Mouse (Mus musculus): ENCODE data around the gene Prodh2. TPM values are rescaled to one million over a fixed set of nuclear protein-coding genes. Genes with fewer than 3 reads are reported as not detected.

Prodh2 gene
- polyA plus RNA-seq, 1 experiment from 2014 or later = not detected

DNA sequence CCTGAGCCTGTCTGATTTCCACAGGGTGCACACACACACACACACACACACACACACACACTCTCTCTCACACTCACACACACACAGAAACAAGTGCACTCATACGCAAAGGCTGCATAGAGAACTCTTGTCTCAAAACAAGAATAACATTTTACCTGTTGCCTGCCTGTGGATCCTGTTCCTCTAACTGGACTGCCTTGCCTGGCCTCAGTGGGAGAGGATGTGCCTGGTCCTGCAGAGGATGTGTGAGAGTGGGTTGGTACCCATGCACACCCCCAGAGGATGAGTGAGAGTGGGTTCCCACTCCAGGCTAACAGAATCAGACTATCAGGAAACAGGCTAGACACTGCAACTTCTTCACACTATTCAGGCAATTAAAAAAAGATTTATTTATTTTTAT, 57.2 kb downstream of the Prodh2 start:
- WGBS = 93% methylated on average over 1 of the region's 1 CpGs
- ATAC-seq (ENCODE audit: insufficient number of reproducible peaks, low FRiP score, low TSS enrichment, low read depth) = no peak
- H3K27ac ChIP-seq (replicated peaks) = no peak overlapping the region

DNA sequence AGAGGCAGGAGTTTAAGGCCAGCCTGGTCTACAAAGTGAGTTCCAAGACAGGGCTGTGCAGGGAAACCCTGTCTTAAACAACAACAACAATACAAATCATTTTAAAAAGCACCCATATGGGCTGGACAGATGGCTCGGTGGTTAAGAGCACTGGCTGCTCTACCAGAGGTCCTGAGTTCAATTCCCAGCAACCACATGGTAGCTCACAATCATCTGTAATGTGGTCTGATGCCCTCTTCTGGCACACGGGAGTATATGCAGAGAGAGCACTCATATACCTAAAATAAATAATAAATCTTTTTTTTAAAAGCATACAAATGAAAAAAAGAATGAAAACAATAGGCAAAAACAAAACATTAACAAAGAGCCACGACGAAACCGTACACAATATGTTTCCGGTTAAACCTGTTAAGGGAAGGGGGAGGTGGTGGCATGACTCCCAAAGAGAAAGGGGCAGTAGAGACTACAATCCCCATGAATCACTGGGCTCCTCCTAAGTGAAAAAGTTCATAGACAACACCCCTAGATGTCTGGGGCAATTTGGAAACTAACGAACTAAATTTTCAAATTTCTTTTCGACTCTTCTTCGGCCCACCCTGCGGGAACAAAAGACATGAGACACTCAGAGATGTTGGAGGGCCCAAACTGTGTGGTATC, 58.2 kb downstream of the Prodh2 start:
- peak; percentile 73 for ATAC-seq (ENCODE audit: insufficient number of reproducible peaks, low FRiP score, low TSS enrichment, low read depth)
- 3% methylated on average over 10 of the region's 10 CpGs for WGBS
- Histone ChIP-seq H3K9me3 (replicated peaks) (no peaks in the 10 kb centered on the region), H3K4me2 (replicated peaks) (peak overlapping the region; percentile 96), H3K4me3 (replicated peaks) (peak overlapping the region; percentile 81), H3K36me3 (peaks cover 31% of the 10 kb centered on the region), H3K9ac (peak overlapping the region; percentile 63), H3K27ac (replicated peaks) (peak overlapping the region; percentile 100), H3K4me1 (peaks cover 17% of the 10 kb centered on the region), H3K27me3 (no peaks in the 10 kb centered on the region)

More for the DNA sequence above, 57.2 kb downstream of the Prodh2 start:
- Histone ChIP-seq H3K4me3 (replicated peaks) (no peak overlapping the region), H3K36me3 (peaks cover 27% of the 10 kb centered on the region), H3K9me3 (replicated peaks) (no peaks in the 10 kb centered on the region), H3K27me3 (no peaks in the 10 kb centered on the region), H3K4me2 (replicated peaks) (no peak overlapping the region), H3K9ac (no peak overlapping the region), H3K4me1 (peaks cover 17% of the 10 kb centered on the region)

DNA sequence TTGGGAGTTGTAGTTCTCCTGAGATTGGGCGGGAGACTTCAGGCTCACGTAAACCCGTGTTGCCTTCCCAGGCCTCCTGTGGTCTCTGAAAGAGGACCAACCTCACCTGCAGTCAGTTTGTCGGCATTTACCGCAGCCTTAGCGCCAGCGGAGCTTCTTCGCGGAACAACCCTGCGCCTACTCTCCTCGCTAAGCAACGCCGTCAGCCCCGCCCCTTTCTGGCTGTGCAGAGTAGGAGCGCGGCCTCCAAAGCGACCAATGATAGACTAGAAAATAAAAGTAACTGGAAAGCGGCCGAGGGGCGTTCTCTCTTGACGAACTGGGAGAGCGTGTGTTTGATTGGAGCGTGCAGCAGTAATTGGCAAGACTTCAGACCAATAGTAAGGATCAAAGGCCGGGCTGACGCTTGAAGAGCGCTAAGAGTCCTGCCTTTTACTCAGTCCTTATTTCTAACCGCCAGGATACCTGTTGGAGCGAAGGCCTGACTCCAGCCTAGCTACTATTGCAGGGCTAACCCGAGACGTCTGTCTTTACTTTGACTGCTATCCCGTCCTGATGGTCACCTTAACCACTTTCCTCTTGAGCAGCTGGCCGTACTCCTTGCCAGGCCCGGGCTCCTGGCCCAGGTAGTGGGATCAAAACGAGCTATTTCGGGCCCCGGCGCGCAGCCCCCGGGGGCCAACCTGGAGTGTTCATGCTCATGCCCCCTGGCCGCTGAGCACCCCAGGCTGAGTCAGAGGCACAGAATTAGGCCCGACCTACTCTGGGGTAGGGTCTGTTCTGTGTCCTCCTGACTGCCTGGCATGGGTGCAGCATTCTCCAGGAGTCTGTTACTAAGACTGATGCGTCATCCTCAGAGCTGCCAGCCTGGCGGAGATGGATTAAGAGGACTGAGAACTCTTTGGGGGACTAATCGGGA, 58.9 kb downstream of the Prodh2 start, which contains the start of the genes Hspb6 and Proser3:
TSS of gene Hspb6 (plus strand) at position 77 of the 919 bp plus-strand sequence.
TSS of gene Proser3 (minus strand) at position 198 of the 919 bp plus-strand sequence.
- Histone ChIP-seq H3K4me3 (replicated peaks) (peak within 1 kb of the TSS; percentile 81), H3K4me2 (replicated peaks) (peak within 1 kb of the TSS; percentile 96), H3K9ac (peak within 1 kb of the TSS; percentile 63), H3K36me3 (peaks cover 38% of the 10 kb centered on the region), H3K27me3 (no peaks in the 10 kb centered on the region), H3K4me1 (peaks cover 17% of the 10 kb centered on the region), H3K27ac (replicated peaks) (peak within 1 kb of the TSS; percentile 100), H3K9me3 (replicated peaks) (no peaks in the 10 kb centered on the region)
- ATAC-seq (ENCODE audit: insufficient number of reproducible peaks, low FRiP score, low TSS enrichment, low read depth) = peak; percentile 95
- WGBS = under 1% methylated on average over 44 of the region's 44 CpGs

DNA sequence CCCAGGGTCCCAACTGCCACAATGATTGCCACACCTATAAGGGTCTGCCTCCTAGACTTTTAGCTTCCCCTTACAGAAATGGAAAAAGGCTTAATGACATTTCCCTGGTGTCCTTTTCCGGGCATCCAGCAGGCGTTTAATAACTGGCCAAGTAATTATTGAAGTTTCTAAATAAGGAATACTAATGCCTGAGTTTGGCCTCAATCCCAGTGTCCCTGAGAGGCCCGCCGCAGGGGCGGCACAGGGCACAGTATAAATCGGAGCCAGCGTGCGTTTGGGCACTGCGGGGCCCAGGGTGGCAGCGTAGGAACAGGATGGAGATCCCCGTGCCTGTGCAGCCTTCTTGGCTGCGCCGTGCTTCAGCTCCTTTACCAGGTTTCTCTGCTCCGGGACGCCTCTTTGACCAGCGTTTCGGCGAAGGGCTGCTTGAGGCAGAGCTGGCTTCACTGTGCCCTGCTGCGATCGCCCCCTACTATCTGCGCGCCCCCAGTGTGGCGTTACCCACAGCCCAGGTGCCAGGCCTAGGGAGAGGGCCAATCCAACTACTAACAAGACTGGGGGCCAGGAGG, 59.7 kb downstream of the Prodh2 start:
- WGBS = 3% methylated on average over 23 of the region's 23 CpGs
- no peaks in the 10 kb centered on the region for H3K9me3 ChIP-seq (replicated peaks)

GRCm38 (mm10) chr7:30553810-30554584, 60.6 kb downstream of the Prodh2 start:
- H3K4me2 ChIP-seq (replicated peaks) = peak overlapping the region; percentile 96
- ATAC-seq (ENCODE audit: insufficient number of reproducible peaks, low FRiP score, low TSS enrichment, low read depth) = no peak
- H3K36me3 ChIP-seq = peaks cover 30% of the 10 kb centered on the region
- peak overlapping the region; percentile 81 for H3K4me3 ChIP-seq (replicated peaks)
- H3K27me3 ChIP-seq = no peaks in the 10 kb centered on the region
- H3K4me1 ChIP-seq = peaks cover 30% of the 10 kb centered on the region
- H3K27ac ChIP-seq (replicated peaks) = peak overlapping the region; percentile 100; the same call in 1 of the 2 replicates
- H3K9ac ChIP-seq = peak overlapping the region; percentile 59; the same call in 1 of the 2 replicates
- H3K9me3 ChIP-seq (replicated peaks) = no peaks in the 10 kb centered on the region
- 86% methylated on average over 22 of the region's 22 CpGs for WGBS

More for the DNA sequence above, 59.7 kb downstream of the Prodh2 start:
- Histone ChIP-seq H3K9ac (peak overlapping the region; percentile 59), H3K36me3 (peaks cover 32% of the 10 kb centered on the region), H3K4me1 (peaks cover 21% of the 10 kb centered on the region), H3K4me2 (replicated peaks) (peak overlapping the region; percentile 96), H3K27me3 (no peaks in the 10 kb centered on the region), H3K4me3 (replicated peaks) (peak overlapping the region; percentile 81), H3K27ac (replicated peaks) (peak overlapping the region; percentile 100)
- ATAC-seq (ENCODE audit: insufficient number of reproducible peaks, low FRiP score, low TSS enrichment, low read depth) = no peak

DNA sequence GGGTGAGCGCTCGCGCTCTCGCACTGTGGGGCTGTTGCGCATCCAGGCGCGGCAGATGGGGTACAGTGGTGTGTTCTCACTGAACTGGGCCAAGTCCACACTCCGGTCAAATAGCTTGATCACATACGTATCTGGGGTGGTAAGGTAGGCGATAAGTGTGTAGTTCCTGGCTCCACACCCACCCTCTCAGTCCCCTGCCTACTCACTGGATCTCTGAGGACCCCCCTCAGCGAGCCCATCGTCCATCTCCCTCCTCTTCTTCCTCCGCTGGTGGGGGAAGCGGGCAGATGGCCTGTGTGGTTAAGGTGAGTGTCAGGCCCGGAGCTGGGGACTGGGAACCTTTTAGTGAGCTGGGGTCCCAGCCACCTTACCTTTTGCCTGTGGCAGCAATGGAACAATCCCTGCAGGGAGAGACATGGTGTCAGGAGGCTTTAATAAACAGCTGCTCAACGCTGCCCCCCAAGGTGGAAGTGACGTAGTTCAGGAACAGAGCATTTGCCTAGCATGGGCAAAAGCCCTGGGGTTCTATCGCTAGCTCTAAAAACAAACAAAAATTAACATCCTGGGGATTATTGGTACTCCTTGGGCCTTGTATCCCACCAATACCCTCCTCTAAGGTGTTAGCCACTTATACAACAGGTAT, 63.6 kb downstream of the Prodh2 start:
- H3K27ac ChIP-seq (replicated peaks) = no peak overlapping the region
- H3K27me3 ChIP-seq = no peaks in the 10 kb centered on the region
- no peak overlapping the region for H3K4me3 ChIP-seq (replicated peaks)
- 92% methylated on average over 18 of the region's 18 CpGs for WGBS
- H3K4me2 ChIP-seq (replicated peaks) = no peak overlapping the region
- peaks cover 30% of the 10 kb centered on the region for H3K36me3 ChIP-seq
- no peak overlapping the region for H3K9ac ChIP-seq
- H3K4me1 ChIP-seq = peaks cover 38% of the 10 kb centered on the region
- H3K9me3 ChIP-seq (replicated peaks) = no peaks in the 10 kb centered on the region
- ATAC-seq (ENCODE audit: insufficient number of reproducible peaks, low FRiP score, low TSS enrichment, low read depth) = no peak

- peak overlapping the region; percentile 74 for H3K4me3 ChIP-seq (replicated peaks)
- no peak for ATAC-seq (ENCODE audit: insufficient number of reproducible peaks, low FRiP score, low TSS enrichment, low read depth)
- 87% methylated on average over 13 of the region's 13 CpGs for WGBS
These were observed 64.6 kb downstream of the Prodh2 start for GRCm38 (mm10) chr7:30557901-30558514.

GRCm38 (mm10) chr7:30558656-30559442, 65.4 kb downstream of the Prodh2 start:
- Histone ChIP-seq H3K36me3 (peaks cover 30% of the 10 kb centered on the region), H3K4me2 (replicated peaks) (peak overlapping the region; percentile 86), H3K4me3 (replicated peaks) (peak overlapping the region; percentile 74), H3K9ac (peak overlapping the region; percentile 79), H3K27ac (replicated peaks) (peak overlapping the region; percentile 71), H3K4me1 (peaks cover 30% of the 10 kb centered on the region), H3K9me3 (replicated peaks) (no peaks in the 10 kb centered on the region), H3K27me3 (no peaks in the 10 kb centered on the region)
- ATAC-seq (ENCODE audit: insufficient number of reproducible peaks, low FRiP score, low TSS enrichment, low read depth) = no peak
- 14% methylated on average over 12 of the region's 12 CpGs for WGBS

More at GRCm38 (mm10) chr7:30557901-30558514, 64.6 kb downstream of the Prodh2 start:
- H3K27me3 ChIP-seq = no peaks in the 10 kb centered on the region
- no peaks in the 10 kb centered on the region for H3K9me3 ChIP-seq (replicated peaks)
- peaks cover 30% of the 10 kb centered on the region for H3K36me3 ChIP-seq
- no peak overlapping the region for H3K27ac ChIP-seq (replicated peaks)
- peaks cover 36% of the 10 kb centered on the region for H3K4me1 ChIP-seq
- peak overlapping the region; percentile 86 for H3K4me2 ChIP-seq (replicated peaks)
- H3K9ac ChIP-seq = no peak overlapping the region

DNA sequence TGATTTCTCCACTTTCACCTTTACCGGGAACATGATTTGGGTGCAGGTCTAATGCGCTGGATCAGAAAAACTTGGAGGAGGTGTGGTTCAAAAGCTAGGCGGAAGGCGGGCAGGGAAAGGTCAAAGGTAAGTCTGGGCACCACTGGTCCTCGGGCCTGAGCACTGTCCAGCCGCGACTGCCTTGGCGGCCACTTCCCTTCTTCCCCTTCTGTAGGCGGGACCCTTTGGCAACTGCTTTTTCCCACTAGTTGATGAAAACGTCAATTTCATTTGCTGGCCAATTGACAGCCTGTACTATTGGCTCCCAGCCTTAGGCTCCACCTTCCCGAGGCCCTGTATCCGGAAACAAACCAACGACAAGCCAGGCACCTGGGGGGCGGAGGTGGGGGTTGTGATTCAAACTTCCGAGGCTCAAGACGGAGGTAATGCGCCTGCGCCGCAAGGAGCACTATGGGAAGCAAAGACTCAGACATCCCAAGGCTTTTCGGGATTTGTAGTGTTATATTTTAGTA, 66.1 kb downstream of the Prodh2 start, which contains the start of gene Lin37:
TSS of gene Lin37 (minus strand) at position 396 of the 512 bp plus-strand sequence.
- Histone ChIP-seq H3K4me1 (peaks cover 33% of the 10 kb centered on the region), H3K27ac (replicated peaks) (peak within 1 kb of the TSS; percentile 71), H3K9me3 (replicated peaks) (no peaks in the 10 kb centered on the region), H3K36me3 (peaks cover 28% of the 10 kb centered on the region), H3K4me3 (replicated peaks) (peak within 1 kb of the TSS; percentile 74), H3K9ac (peak within 1 kb of the TSS; percentile 79), H3K27me3 (no peaks in the 10 kb centered on the region), H3K4me2 (replicated peaks) (peak within 1 kb of the TSS; percentile 86)
- peak; percentile 87 for ATAC-seq (ENCODE audit: insufficient number of reproducible peaks, low FRiP score, low TSS enrichment, low read depth)
- WGBS = under 1% methylated on average over 20 of the region's 20 CpGs
